Mouse (Mus musculus) activated CD4-positive, CD25-positive, alpha-beta regulatory T cell (primary cell): ENCODE results near the gene Olfr1136. TPM values are rescaled to one million over a fixed set of nuclear protein-coding genes. Genes with fewer than 3 reads are reported as not detected.

Experiments
- polyA plus RNA-seq, 2 experiments: library from polyadenylated mRNA; unstranded; fragments of 100-300 nt; shearing (Covaris generic); gene quantifications; one replicate each; pipeline ENCODE4 v1.2.1; 2017

Olfr1136 gene
- not detected for polyA plus RNA-seq

DNA sequence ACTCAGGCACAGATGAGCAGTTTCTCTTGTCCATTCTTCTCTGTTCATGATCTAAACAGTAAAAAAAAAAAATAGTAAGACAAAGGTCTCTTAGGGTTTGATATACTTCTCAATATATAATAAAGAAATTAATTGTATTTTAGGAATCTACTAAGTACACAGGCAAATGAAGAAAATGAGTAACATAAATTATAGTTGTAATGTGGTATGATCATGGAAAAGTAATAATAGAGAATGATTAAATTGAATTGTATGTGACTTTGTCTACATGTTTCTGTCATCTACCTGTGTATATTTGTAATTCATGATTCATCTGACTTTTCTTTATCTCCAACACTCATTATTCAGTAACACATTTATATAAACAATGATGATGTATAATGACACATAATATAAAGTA is at the start of gene Olfr1136:
TSS of gene Olfr1136 (minus strand) at position 101 of the 400 bp plus-strand sequence.

DNA sequence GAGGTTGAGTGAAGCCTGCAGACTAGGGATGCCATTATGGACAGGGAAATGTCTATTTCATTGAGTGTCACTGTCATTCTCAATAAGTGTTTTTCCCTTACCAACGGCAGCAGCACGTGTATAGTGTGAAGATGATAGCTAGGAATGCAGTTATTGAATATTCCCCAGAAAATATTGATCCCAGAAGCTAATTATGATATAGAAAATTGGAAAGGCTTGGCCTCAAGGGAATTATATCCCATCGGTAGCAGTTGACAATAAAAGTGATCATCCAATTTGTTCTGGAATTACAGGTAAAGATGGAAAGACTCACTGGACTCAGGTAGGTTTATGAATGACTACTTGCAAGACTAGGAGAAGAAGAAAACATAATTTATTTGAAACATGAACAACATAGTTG is 49.7 kb upstream of the Olfr1136 start, which contains the start of gene Olfr1140:
TSS of gene Olfr1140 (plus strand) at position 301 of the 400 bp plus-strand sequence.

DNA sequence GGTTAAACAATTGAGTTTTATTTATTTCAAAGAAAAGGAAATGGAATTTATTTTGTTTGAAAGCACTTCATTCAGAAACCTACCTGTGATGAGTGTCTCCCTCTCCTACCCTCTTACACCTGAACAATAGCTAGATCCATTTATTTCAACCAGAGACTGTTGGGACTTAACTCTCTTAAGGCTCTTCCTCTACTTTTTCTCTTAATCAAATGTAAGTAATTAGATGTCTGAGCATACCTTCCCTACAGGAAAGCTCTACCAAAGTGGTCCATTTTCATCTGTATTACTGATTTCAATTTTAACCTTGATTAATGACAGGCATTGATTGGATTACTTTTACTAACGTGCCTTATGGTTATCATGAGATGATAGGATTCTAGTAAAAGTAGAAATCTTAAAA is 46.1 kb upstream of the Olfr1136 start, which contains the start of gene Olfr1138:
TSS of gene Olfr1138 (minus strand) at position 101 of the 400 bp plus-strand sequence.

DNA sequence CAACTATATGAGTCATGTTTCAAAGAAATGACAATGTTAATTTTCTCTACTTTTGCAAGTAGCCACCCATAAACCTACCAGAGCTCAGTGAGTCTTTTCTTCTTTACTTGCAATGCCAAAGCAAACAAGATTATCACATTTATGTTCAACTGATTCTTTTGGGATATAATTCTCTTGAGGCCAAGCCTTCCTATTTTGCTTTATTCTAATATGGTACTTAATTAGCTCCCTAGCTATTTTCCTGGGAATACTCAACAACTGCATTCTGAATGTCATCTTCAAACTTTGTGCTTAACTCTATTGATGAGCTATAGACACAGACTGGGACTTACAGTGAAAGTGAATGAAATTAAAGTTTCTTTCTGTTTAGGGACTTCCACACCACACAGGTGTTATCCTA is 19.3 kb upstream of the Olfr1136 start, which contains the start of gene Olfr1137:
TSS of gene Olfr1137 (minus strand) at position 101 of the 400 bp plus-strand sequence.

DNA sequence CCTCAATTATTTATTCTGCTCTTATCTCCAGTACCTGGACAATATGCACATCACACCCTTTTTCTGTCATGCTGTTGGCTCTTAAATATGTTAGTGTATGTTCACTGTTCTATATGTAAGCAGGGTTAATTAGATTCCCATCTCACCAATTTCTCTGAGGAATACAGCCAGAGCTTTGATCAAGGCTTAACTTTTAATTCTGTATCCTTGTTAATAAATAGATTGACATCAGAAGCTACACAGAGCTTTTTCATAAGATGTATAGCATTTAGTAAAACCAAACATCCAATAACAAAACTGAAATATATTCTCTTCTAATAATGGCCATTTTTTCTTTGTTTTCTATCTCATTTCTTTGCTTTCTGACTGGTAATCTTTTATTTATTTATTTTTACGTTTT is 20.2 kb downstream of the Olfr1136 start, which contains the start of gene Olfr1135:
TSS of gene Olfr1135 (minus strand) at position 101 of the 400 bp plus-strand sequence.

DNA sequence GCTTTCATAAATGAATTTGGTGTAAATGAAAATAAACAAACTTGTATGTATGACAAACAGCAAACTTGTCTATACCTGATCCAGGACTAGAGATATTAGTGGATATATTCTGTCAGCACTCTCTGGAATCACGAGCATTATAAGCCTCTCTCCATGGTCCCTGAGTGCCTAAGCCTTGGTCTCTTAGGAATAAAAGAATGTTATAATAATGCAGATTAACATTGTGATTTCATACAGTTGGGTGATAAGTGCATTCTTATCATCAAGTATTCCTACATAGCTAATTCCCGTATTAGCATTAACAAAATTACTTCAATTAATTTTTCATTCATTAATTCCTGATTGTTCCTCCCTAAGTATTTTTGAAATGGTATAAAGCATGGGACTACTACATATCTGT is 35.4 kb downstream of the Olfr1136 start, which contains the start of gene Olfr1134:
TSS of gene Olfr1134 (minus strand) at position 101 of the 400 bp plus-strand sequence.

DNA sequence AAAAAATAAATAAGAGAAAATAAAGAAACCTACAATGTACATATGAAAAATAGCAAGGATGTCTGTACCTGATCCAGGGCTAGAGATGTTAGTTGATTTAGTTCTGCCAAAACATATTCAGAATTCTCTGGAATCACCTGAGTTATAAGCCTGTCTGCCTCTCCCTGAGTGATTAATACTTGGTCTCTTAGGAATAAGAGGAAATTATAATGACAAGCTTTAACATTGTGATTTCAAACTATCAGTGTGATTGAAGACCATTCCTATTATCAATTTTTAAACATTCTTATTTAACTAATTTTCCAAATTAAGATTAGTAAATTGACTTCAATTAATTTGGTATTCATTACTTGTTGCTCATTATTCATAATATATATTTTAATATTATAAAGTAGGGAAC is 46.5 kb downstream of the Olfr1136 start, which contains the start of gene Olfr1133:
TSS of gene Olfr1133 (minus strand) at position 101 of the 400 bp plus-strand sequence.

Other genes with a start within 250 kb of the Olfr1136 start
- not detected for gene Olfr1126, start 240.0 kb downstream of the Olfr1136 start, polyA plus RNA-seq
- under 1 TPM in 1 of 2 experiments, not detected in 1; 0.27 TPM for gene Pramel7, start 196.9 kb downstream of the Olfr1136 start, polyA plus RNA-seq
- not detected for gene Pramel6, start 187.4 kb downstream of the Olfr1136 start, polyA plus RNA-seq
- not detected for gene Olfr153, start 162.2 kb downstream of the Olfr1136 start, polyA plus RNA-seq
- not detected for gene Olfr1128, start 148.4 kb downstream of the Olfr1136 start, polyA plus RNA-seq
- gene Olfr1129, start 120.0 kb downstream of the Olfr1136 start, polyA plus RNA-seq = not detected
- gene Olfr1130, start 87.7 kb downstream of the Olfr1136 start, polyA plus RNA-seq = not detected
- gene Olfr1131, start 66.8 kb downstream of the Olfr1136 start, polyA plus RNA-seq = under 1 TPM in 1 of 2 experiments, not detected in 1; 0.23 TPM
- under 1 TPM in 1 of 2 experiments, not detected in 1; 0.25 TPM for gene Olfr1132, start 56.4 kb downstream of the Olfr1136 start, polyA plus RNA-seq
- under 1 TPM in 1 of 2 experiments, not detected in 1; 0.53 TPM for gene Olfr1133, start 46.6 kb downstream of the Olfr1136 start, polyA plus RNA-seq
- gene Olfr1134, start 35.5 kb downstream of the Olfr1136 start, polyA plus RNA-seq = not detected
- gene Olfr1135, start 20.3 kb downstream of the Olfr1136 start, polyA plus RNA-seq = not detected
- gene Olfr1137, start 19.2 kb upstream of the Olfr1136 start, polyA plus RNA-seq = not detected
- under 1 TPM in 1 of 2 experiments, not detected in 1; 0.11 TPM for gene Olfr1138, start 46.0 kb upstream of the Olfr1136 start, polyA plus RNA-seq
- under 1 TPM in 1 of 2 experiments, not detected in 1; 0.31 TPM for gene Olfr1140, start 49.8 kb upstream of the Olfr1136 start, polyA plus RNA-seq
- not detected for gene Olfr1141, start 60.0 kb upstream of the Olfr1136 start, polyA plus RNA-seq
- gene Olfr152, start 85.5 kb upstream of the Olfr1136 start, polyA plus RNA-seq = not detected
- not detected for gene Olfr1143, start 106.6 kb upstream of the Olfr1136 start, polyA plus RNA-seq
- gene Olfr1145, start 115.9 kb upstream of the Olfr1136 start, polyA plus RNA-seq = not detected
- gene Olfr1148, start 136.6 kb upstream of the Olfr1136 start, polyA plus RNA-seq = under 1 TPM; 0.27 to 0.42 TPM
- gene Olfr1150-ps1, start 150.0 kb upstream of the Olfr1136 start, polyA plus RNA-seq = not detected
- gene Olfr1151, start 161.9 kb upstream of the Olfr1136 start, polyA plus RNA-seq = under 1 TPM in 1 of 2 experiments, not detected in 1; 0.45 TPM
- under 1 TPM in 1 of 2 experiments, not detected in 1; 0.06 TPM for gene Olfr1152, start 172.5 kb upstream of the Olfr1136 start, polyA plus RNA-seq
- gene Olfr1153, start 201.0 kb upstream of the Olfr1136 start, polyA plus RNA-seq = under 1 TPM in 1 of 2 experiments, not detected in 1; 0.22 TPM
- gene Olfr1154, start 211.2 kb upstream of the Olfr1136 start, polyA plus RNA-seq = under 1 TPM in 1 of 2 experiments, not detected in 1; 0.20 TPM